7 mouse cellular contexts compared by ENCODE assay signal in the genomic region with DNA sequence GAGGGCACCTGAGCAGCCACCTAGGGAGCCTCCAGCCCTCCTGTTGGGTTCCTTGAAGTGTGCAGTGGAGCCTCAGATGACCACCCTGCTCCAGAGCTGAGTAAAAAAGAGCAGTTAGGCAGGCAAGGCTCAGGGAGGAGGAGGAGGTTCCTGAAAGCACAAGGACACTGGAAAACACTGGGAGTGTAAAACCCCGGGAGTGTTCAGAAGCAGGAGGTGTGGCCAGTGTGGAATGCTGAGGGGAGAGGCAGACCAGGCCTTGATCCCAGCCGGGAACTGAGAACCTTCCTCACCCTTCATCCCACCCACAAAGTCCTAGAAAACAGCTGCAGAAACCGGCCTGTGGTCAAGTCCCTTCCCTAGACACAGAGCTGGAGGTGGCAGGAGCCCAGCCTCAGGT. TPM values are rescaled to one million over a fixed set of nuclear protein-coding genes. Genes with fewer than 3 reads are reported as not detected.
DNase-seq lines count a peak whose midpoint lies in the region; ATAC-seq and TF ChIP-seq lines count a peak whose summit lies in the region.

No protein-coding gene starts in this region.

- TF ChIP-seq CTCF in kidney, adult 2 months (conservative IDR thresholded peaks at IDR 0.05; ENCODE audit: insufficient read depth, insufficient read length, low read depth, low read length), result no peak
- TF ChIP-seq CTCF in ES-Bruce4 (IDR thresholded peaks at IDR 0.05; ENCODE audit: low read depth, low read length), result no peak

- no peak for TF ChIP-seq POLR2A in kidney, adult 2 months (IDR thresholded peaks at IDR 0.05; ENCODE audit: low read depth, low read length)
- no peak for TF ChIP-seq POLR2A in ES-Bruce4 (IDR thresholded peaks at IDR 0.05; ENCODE audit: insufficient read depth, low read length)

- H3K27me3 ChIP-seq in kidney, adult 2 months (replicated peaks; ENCODE audit: control insufficient read depth, insufficient read depth, low read length), result no peaks in the 10 kb centered on the region
- no peaks in the 10 kb centered on the region for H3K27me3 ChIP-seq in ES-Bruce4 (ENCODE audit: control insufficient read depth, insufficient read depth, low read length, poor library complexity, severe bottlenecking)
- H3K27me3 ChIP-seq in limb, embryonic 15.5 days, result no peaks in the 10 kb centered on the region

- peak; percentile 56 for ATAC-seq in limb, embryonic 15.5 days (ENCODE audit: insufficient number of reproducible peaks, low FRiP score, low TSS enrichment, low read depth)

- TF ChIP-seq EP300 in ES-Bruce4 (IDR thresholded peaks at IDR 0.05; ENCODE audit: insufficient read depth, low read depth, low read length), result no peak

- no peaks in the 10 kb centered on the region for H3K4me1 ChIP-seq in kidney, adult 2 months (ENCODE audit: control insufficient read depth, insufficient read depth, low read length)
- peaks cover 6% of the 10 kb centered on the region for H3K4me1 ChIP-seq in ES-Bruce4 (ENCODE audit: control insufficient read depth, insufficient read depth, low read length)
- peaks cover 37% of the 10 kb centered on the region for H3K4me1 ChIP-seq in limb, embryonic 15.5 days

- no peak overlapping the region for H3K27ac ChIP-seq in kidney, adult 2 months (ENCODE audit: insufficient read depth, low read depth, low read length)
- peak overlapping the region; percentile 68 for H3K27ac ChIP-seq in ES-Bruce4 (ENCODE audit: insufficient read depth, low read length)
- peak overlapping the region; percentile 88 for H3K27ac ChIP-seq in limb, embryonic 15.5 days

- H3K36me3 ChIP-seq in kidney, adult 2 months (ENCODE audit: control insufficient read depth, insufficient read depth, low read length), result no peaks in the 10 kb centered on the region
- no peaks in the 10 kb centered on the region for H3K36me3 ChIP-seq in ES-Bruce4 (ENCODE audit: control insufficient read depth, insufficient read depth, low read length, poor library complexity, severe bottlenecking)
- H3K36me3 ChIP-seq in limb, embryonic 15.5 days, result no peaks in the 10 kb centered on the region

- H3K4me3 ChIP-seq in kidney, adult 2 months (ENCODE audit: insufficient read depth, low read depth, low read length), result no peak overlapping the region
- H3K4me3 ChIP-seq in ES-Bruce4 (ENCODE audit: low read depth, low read length), result no peak overlapping the region
- H3K4me3 ChIP-seq in limb, embryonic 15.5 days, result no peak overlapping the region

- 27% methylated on average over 3 of the region's 3 CpGs for WGBS in kidney, adult 2 months
- WGBS in limb, embryonic 15.5 days, result 5% methylated on average over 3 of the region's 3 CpGs

- peak; percentile 47 for DNase-seq in kidney, postnatal 10 days
- no peak for DNase-seq in kidney, adult 2 months
- peak; percentile 89 for DNase-seq in ZHBTc4 (ENCODE audit: low read depth, low spot score)
- no peak for DNase-seq in adipocyte (ENCODE audit: low spot score)
- DNase-seq in gastrocnemius, adult 18-20 months (ENCODE audit: low spot score), result no peak

- H3K9ac ChIP-seq in ES-Bruce4 (ENCODE audit: low read depth, poor library complexity, severe bottlenecking), result no peak overlapping the region
- 0 out of 2 replicates have a peak overlapping the region, but pooled peaks have one; percentile 23 for H3K9ac ChIP-seq in limb, embryonic 15.5 days

- H3K9me3 ChIP-seq in ES-Bruce4 (replicated peaks; ENCODE audit: control insufficient read depth, insufficient read depth, low read length, poor library complexity, severe bottlenecking), result no peaks in the 10 kb centered on the region
- no peaks in the 10 kb centered on the region; the same call in 1 of the 2 replicates for H3K9me3 ChIP-seq in limb, embryonic 15.5 days

- H3K4me2 ChIP-seq in limb, embryonic 15.5 days, result peak overlapping the region; percentile 33

RNA-seq across cellular contexts. Expression of a gene that starts 11.8 kb away (rescaled TPM):
- 8.9 and 9.6 TPM in 2 replicates for polyA plus RNA-seq in kidney, adult 2 months (2012; rRNA removed)
- 28.2 and 28.3 TPM in 2 replicates for polyA plus RNA-seq in ES-Bruce4 (2011; ENCODE audit: insufficient read depth, insufficient read length, low read depth, missing spikeins)
- polyA plus RNA-seq in limb, embryonic 15.5 days (2015; fragmentation: Nextera tagmentation; extraction: Ambion mirVana), result 7.4 and 7.6 TPM in 2 replicates
- total RNA-seq in gastrocnemius, adult 18-20 months (2021), result 10 to 100 TPM in 1 of 2 experiments, 1 to 10 TPM in 1; 7.7 to 11.0 TPM

RNA-seq across cellular contexts. Expression of a gene that starts 43.1 kb away (rescaled TPM):
- 8.1 and 10.4 TPM in 2 replicates for polyA plus RNA-seq in kidney, adult 2 months (2012; rRNA removed)
- polyA plus RNA-seq in ES-Bruce4 (2011; ENCODE audit: insufficient read depth, insufficient read length, low read depth, missing spikeins), result 6.6 and 8.7 TPM in 2 replicates
- polyA plus RNA-seq in limb, embryonic 15.5 days (2015; fragmentation: Nextera tagmentation; extraction: Ambion mirVana), result 11.6 and 27.2 TPM in 2 replicates
- 1,000 to 10,000 TPM in 1 of 2 experiments, 100 to 1,000 TPM in 1; 975 to 1,075 TPM for total RNA-seq in gastrocnemius, adult 18-20 months (2021)

Comparison
In these comparisons a context has a peak if more than half of its experiments do, and no peak if none do; other contexts are left out.
1. DNase-seq: peak in kidney, postnatal 10 days (single experiment) and ZHBTc4 (single experiment); none in kidney, adult 2 months (single experiment), adipocyte (single experiment) and gastrocnemius, adult 18-20 months (single experiment).